ENCODE assay signal across 8 mouse cellular contexts in the genomic region with DNA sequence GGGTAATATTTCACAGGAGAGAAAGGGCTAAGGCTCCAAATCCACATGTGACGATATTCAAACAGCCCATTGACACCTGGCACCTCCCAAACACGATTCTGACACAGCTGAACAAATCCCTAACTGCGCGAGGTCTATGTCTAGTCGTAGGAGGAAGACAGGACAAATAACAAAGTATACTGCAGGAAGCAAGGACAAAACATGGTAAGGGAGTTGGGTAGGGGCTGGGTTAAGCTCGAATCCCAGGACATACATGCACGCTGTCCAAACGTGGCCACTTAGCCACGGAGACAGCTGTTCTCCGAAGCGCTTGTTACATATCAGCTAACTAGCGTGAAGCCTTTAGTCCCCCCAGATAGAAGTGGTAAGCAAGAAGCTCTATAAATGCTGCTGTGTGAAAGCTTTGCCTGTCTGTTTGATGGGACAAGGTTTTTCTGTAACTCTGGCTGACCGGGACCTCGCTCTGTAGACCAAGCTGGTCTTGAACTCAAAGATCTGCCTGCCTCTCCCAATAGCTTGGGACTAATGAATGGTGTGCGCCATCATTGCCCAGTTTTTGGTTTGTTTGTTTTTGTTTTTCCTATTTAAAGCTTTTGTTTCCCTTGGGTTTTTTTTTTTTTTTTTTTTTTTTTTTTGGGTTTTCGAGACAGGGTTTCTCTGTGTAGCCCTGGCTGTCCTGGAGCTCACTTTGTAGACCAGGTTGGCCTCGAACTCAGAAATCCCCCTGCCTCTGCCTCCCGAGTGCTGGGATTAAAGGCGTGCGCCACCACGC. TPM values are rescaled to one million over a fixed set of nuclear protein-coding genes. Genes with fewer than 3 reads are reported as not detected.
DNase-seq lines count a peak whose midpoint lies in the region; ATAC-seq lines count a peak whose summit lies in the region.

No protein-coding gene starts in this region.

- H3K36me3 ChIP-seq in intestine, embryonic 15.5 days, result no peaks in the 10 kb centered on the region
- no peaks in the 10 kb centered on the region for H3K36me3 ChIP-seq in midbrain, embryonic 15.5 days (replicated peaks)

- no peaks in the 10 kb centered on the region for H3K9me3 ChIP-seq in intestine, embryonic 15.5 days
- H3K9me3 ChIP-seq in midbrain, embryonic 15.5 days, result no peaks in the 10 kb centered on the region

- no peaks in the 10 kb centered on the region for H3K27me3 ChIP-seq in intestine, embryonic 15.5 days (replicated peaks)
- H3K27me3 ChIP-seq in midbrain, embryonic 15.5 days (replicated peaks), result no peaks in the 10 kb centered on the region

- peak overlapping the region; percentile 89 for H3K9ac ChIP-seq in intestine, embryonic 15.5 days
- peak overlapping the region; percentile 98 for H3K9ac ChIP-seq in midbrain, embryonic 15.5 days

- H3K4me1 ChIP-seq in intestine, embryonic 15.5 days (replicated peaks), result peaks cover 6% of the 10 kb centered on the region
- H3K4me1 ChIP-seq in midbrain, embryonic 15.5 days, result peaks cover 20% of the 10 kb centered on the region

- intact Hi-C loops in left cerebral cortex, postnatal 14 days (cut with DNase I), result no loop called here

- H3K27ac ChIP-seq in intestine, embryonic 15.5 days, result peak overlapping the region; percentile 83
- peak overlapping the region; percentile 88 for H3K27ac ChIP-seq in midbrain, embryonic 15.5 days

- 34% methylated on average over 20 of the region's 21 CpGs for WGBS in intestine, embryonic 15.5 days
- WGBS in midbrain, embryonic 15.5 days, result 33% methylated on average over 20 of the region's 21 CpGs

- peak overlapping the region; percentile 77 for H3K4me2 ChIP-seq in intestine, embryonic 15.5 days (replicated peaks)
- H3K4me2 ChIP-seq in midbrain, embryonic 15.5 days, result peak overlapping the region; percentile 64

- DNase-seq in adrenal gland, postnatal 10 days, result peak; percentile 17
- DNase-seq in adrenal gland, adult 8-10 months, result no peak
- peak; percentile 11 for DNase-seq in urinary bladder, postnatal 25 days (ENCODE audit: low spot score)
- DNase-seq in urinary bladder, adult 18-20 months (ENCODE audit: low spot score in 2 of 2), result no peak
- DNase-seq in left cerebral cortex, postnatal 14 days (ENCODE audit: low spot score in 2 of 2), result no peak
- DNase-seq in cerebellum, postnatal 36 days, result no peak

- ATAC-seq in intestine, embryonic 15.5 days, result peak; percentile 42
- ATAC-seq in midbrain, embryonic 15.5 days (replicated peaks), result peak; percentile 67

- peak overlapping the region; percentile 86 for H3K4me3 ChIP-seq in intestine, embryonic 15.5 days (replicated peaks)
- peak overlapping the region; percentile 99 for H3K4me3 ChIP-seq in midbrain, embryonic 15.5 days

RNA-seq across cellular contexts. Expression of a gene that starts 0.5 kb away (rescaled TPM):
- total RNA-seq in adrenal gland, postnatal 10 days (2021), result 10 to 100 TPM; 70.6 to 71.2 TPM
- total RNA-seq in adrenal gland, adult 8-10 months (2022), result 10 to 100 TPM; 65.3 to 90.7 (median 79.0) TPM
- 68.3 and 71.4 TPM in 2 replicates for polyA plus RNA-seq in intestine, embryonic 15.5 days (2015; fragmentation: Nextera tagmentation; extraction: Ambion mirVana)
- polyA plus RNA-seq in midbrain, embryonic 15.5 days (2015; fragmentation: Nextera tagmentation; extraction: Ambion mirVana), result 102 and 107 TPM in 2 replicates
- total RNA-seq in left cerebral cortex, postnatal 14 days (2021), result 10 to 100 TPM; 90.7 to 98.6 TPM

RNA-seq across cellular contexts. Expression of a gene that starts 6.2 kb away (rescaled TPM):
- total RNA-seq in adrenal gland, postnatal 10 days (2021), result not detected
- under 1 TPM in 1 of 4 experiments, not detected in 3; 0.16 TPM for total RNA-seq in adrenal gland, adult 8-10 months (2022)
- polyA plus RNA-seq in intestine, embryonic 15.5 days (2015; fragmentation: Nextera tagmentation; extraction: Ambion mirVana), result not detected in 2 replicates
- polyA plus RNA-seq in midbrain, embryonic 15.5 days (2015; fragmentation: Nextera tagmentation; extraction: Ambion mirVana), result 0.17 TPM in 1 of 2 replicates, not detected in the other
- total RNA-seq in left cerebral cortex, postnatal 14 days (2021), result not detected

RNA-seq across cellular contexts. Expression of a gene that starts 26.9 kb away (rescaled TPM):
- 10 to 100 TPM; 25.8 to 28.7 TPM for total RNA-seq in adrenal gland, postnatal 10 days (2021)
- 10 to 100 TPM; 26.4 to 33.2 (median 29.0) TPM for total RNA-seq in adrenal gland, adult 8-10 months (2022)
- 40.7 and 45.7 TPM in 2 replicates for polyA plus RNA-seq in intestine, embryonic 15.5 days (2015; fragmentation: Nextera tagmentation; extraction: Ambion mirVana)
- polyA plus RNA-seq in midbrain, embryonic 15.5 days (2015; fragmentation: Nextera tagmentation; extraction: Ambion mirVana), result 23.2 and 24.5 TPM in 2 replicates
- total RNA-seq in left cerebral cortex, postnatal 14 days (2021), result 10 to 100 TPM; 25.8 to 26.2 TPM

RNA-seq across cellular contexts. Expression of a gene that starts 47.5 kb away (rescaled TPM):
- total RNA-seq in adrenal gland, postnatal 10 days (2021), result 10 to 100 TPM in 1 of 2 experiments, 1 to 10 TPM in 1; 4.1 to 11.1 TPM
- total RNA-seq in adrenal gland, adult 8-10 months (2022), result 1 to 10 TPM in 1 of 4 experiments, under 1 TPM in 3; 0.41 to 1.4 (median 0.74) TPM
- polyA plus RNA-seq in intestine, embryonic 15.5 days (2015; fragmentation: Nextera tagmentation; extraction: Ambion mirVana), result 5.7 and 6.8 TPM in 2 replicates
- 0.26 and 0.40 TPM in 2 replicates for polyA plus RNA-seq in midbrain, embryonic 15.5 days (2015; fragmentation: Nextera tagmentation; extraction: Ambion mirVana)
- total RNA-seq in left cerebral cortex, postnatal 14 days (2021), result under 1 TPM; 0.25 to 0.26 TPM

RNA-seq across cellular contexts. Expression of a gene that starts 48.1 kb away (rescaled TPM):
- total RNA-seq in adrenal gland, postnatal 10 days (2021), result 10 to 100 TPM; 29.7 to 38.5 TPM
- 10 to 100 TPM; 42.6 to 49.8 (median 45.8) TPM for total RNA-seq in adrenal gland, adult 8-10 months (2022)
- 88.7 and 98.0 TPM in 2 replicates for polyA plus RNA-seq in intestine, embryonic 15.5 days (2015; fragmentation: Nextera tagmentation; extraction: Ambion mirVana)
- 101 and 102 TPM in 2 replicates for polyA plus RNA-seq in midbrain, embryonic 15.5 days (2015; fragmentation: Nextera tagmentation; extraction: Ambion mirVana)
- total RNA-seq in left cerebral cortex, postnatal 14 days (2021), result 10 to 100 TPM; 27.4 to 30.8 TPM

Comparison
In these comparisons a context has a peak if more than half of its experiments do, and no peak if none do; other contexts are left out.
1. DNase-seq: peak in adrenal gland, postnatal 10 days (single experiment) and urinary bladder, postnatal 25 days (single experiment); none in adrenal gland, adult 8-10 months (single experiment), urinary bladder, adult 18-20 months (0 of 2), left cerebral cortex, postnatal 14 days (0 of 2) and cerebellum, postnatal 36 days (0 of 2).